Mouse (Mus musculus): ENCODE results near the gene Slc43a2.

- no peak for TF ChIP-seq POLR2A (IDR thresholded peaks at IDR 0.05; ENCODE audit: insufficient read length, low read depth)
- no peak for TF ChIP-seq SRF (IDR thresholded peaks at IDR 0.05; ENCODE audit: control insufficient read depth, insufficient read length, low read depth)
- TF ChIP-seq MYOG (IDR thresholded peaks at IDR 0.05; ENCODE audit: control insufficient read depth in 1 of 3, insufficient read depth in 1 of 3, insufficient read length in 2 of 3, low read depth in 2 of 3): no peak
- TF ChIP-seq USF1 (IDR thresholded peaks at IDR 0.05; ENCODE audit: low read depth): no peak
- TF ChIP-seq REST (IDR thresholded peaks at IDR 0.05; ENCODE audit: insufficient read depth, insufficient read length): no peak
- TF ChIP-seq CEBPB (IDR thresholded peaks at IDR 0.05; ENCODE audit: insufficient read depth, poor library complexity, severe bottlenecking): no peak
- no peak for TF ChIP-seq MAX (IDR thresholded peaks at IDR 0.05; ENCODE audit: low read depth)
- TF ChIP-seq MYOD1 (IDR thresholded peaks at IDR 0.05; ENCODE audit: control insufficient read depth in 1 of 3, insufficient read length in 2 of 3, low read depth in 2 of 3): no peak
- no peak for TF ChIP-seq E2F4 (IDR thresholded peaks at IDR 0.05; ENCODE audit: insufficient read depth)
- no peak for TF ChIP-seq TCF12 (IDR thresholded peaks at IDR 0.05; ENCODE audit: insufficient read depth, poor library complexity, severe bottlenecking)
- no peak for TF ChIP-seq POLR2AphosphoS2 (IDR thresholded peaks at IDR 0.05; ENCODE audit: insufficient read length, low read depth)
Measured at GRCm38 (mm10) chr11:75550200-75550946, 18.9 kb downstream of the Slc43a2 start.
